Mouse (Mus musculus): ENCODE measurements at regions not wholly inside any gene's neighbourhood (a gene's known extent, or its start where the extent isn't known, plus 50 kb on each side); places are given as distances from the start of the nearest gene placed in this dataset.

- TF ChIP-seq GATA1 (IDR thresholded peaks at IDR 0.05; ENCODE audit: borderline replicate concordance, low read length), result no peak
- TF ChIP-seq FLI1 (IDR thresholded peaks at IDR 0.05; ENCODE audit: low read length), result no peak
Observed at GRCm38 (mm10) chr16:24120836-24121235, 132.2 kb upstream of the Bcl6 start.
